Mouse (Mus musculus) stomach, postnatal 0 days (tissue): ENCODE results near the gene Gas2l2.

Experiments
- CTCF ChIP-seq: IDR thresholded peaks from 2 replicates; pipeline ENCODE4 v1.5.1; 2016; ENCODE audit warnings: antibody characterized with exemption, low read depth, mild to moderate bottlenecking, moderate library complexity
- EP300 ChIP-seq: optimal IDR thresholded peaks from 2 replicates; pipeline ENCODE3; 2016; ENCODE audit warnings: antibody characterized with exemption

- no peak for TF ChIP-seq CTCF
- TF ChIP-seq EP300: no peak
Measured at GRCm38 (mm10) chr11:83409792-83410291, 19.4 kb downstream of the Gas2l2 start.
